8 mouse cellular contexts compared by ENCODE assay signal in the genomic region with DNA sequence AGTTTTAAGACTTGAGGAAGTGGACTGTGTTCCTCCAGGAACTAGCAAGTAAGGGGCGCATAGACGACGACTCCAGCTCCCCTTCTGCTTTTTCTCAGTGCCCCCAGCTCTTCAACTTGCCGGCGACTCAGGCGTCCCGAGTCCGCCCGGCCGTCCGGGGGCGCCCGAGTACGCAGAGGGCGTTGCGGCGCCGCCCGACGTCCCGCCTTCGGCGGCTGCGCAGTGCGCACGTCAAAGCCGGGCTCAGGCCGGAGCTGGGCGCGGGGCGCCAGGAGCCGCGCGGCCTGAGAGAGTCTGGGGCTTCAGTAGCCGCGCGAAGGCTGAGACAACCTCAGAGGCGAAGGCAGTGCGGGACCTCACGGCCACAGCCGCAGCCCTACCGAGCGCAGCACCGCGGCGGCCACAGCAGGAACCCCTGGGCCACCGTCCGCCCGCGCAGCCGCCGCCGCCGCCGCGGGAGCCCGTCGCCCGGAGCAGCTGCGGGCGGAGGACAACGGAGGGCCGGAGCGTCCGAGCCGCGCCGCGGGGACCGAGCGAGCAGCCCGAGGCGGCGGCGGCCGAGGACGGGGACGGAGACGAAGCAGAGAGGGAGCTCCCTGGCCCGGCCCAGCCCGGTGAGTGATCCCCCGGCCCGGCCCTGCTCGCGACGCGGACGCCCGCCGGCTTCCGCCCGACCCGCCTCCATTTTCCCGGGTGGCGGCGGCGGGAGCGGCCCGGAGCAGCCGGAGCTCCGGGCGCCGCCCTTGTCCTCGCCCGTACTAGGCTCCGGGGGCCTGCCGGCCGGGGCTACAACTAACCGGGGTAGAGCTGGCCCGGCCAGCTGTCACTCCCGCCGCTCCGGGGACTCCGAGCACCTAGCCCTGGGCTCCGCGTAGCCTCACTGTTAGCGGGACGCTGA. TPM values are rescaled to one million over a fixed set of nuclear protein-coding genes. Genes with fewer than 3 reads are reported as not detected.
DNase-seq lines count a peak whose midpoint lies in the region; ATAC-seq and TF ChIP-seq lines count a peak whose summit lies in the region.

TSS of gene Cab39 (plus strand) at position 234 of the 898 bp plus-strand sequence.

- H3K79me2 ChIP-seq in CH12.LX (replicated peaks; ENCODE audit: control insufficient read depth, extremely low read depth, insufficient read depth, poor library complexity, severe bottlenecking), result peaks cover 48% of the 10 kb centered on the region

- in situ Hi-C loops in CH12.LX (cut with MboI; ENCODE audit: low pct_ligation_motif_present, low pct_unique_long_range_greater_than_20kb, low sequenced_read_pairs), result loop anchor here (5.0 kb wide), 1 partner anchor 41 kb away; no protein-coding TSS in a partner anchor

- TF ChIP-seq POLR2A in CH12.LX (IDR thresholded peaks at IDR 0.05; ENCODE audit: low read depth, low read length), result peak; percentile 88
- TF ChIP-seq POLR2A in testis, adult 2 months (IDR thresholded peaks at IDR 0.05; ENCODE audit: control insufficient read depth, low read depth, low read length), result peak; percentile 90

- H3K4me1 ChIP-seq in CH12.LX (ENCODE audit: control insufficient read depth in 1 of 2, insufficient read depth in 2 of 2), result peaks cover 14 to 47% of the 10 kb centered on the region in 2 experiments
- peaks cover 15% of the 10 kb centered on the region for H3K4me1 ChIP-seq in forebrain, embryonic 12.5 days
- no peaks in the 10 kb centered on the region for H3K4me1 ChIP-seq in heart, postnatal 0 days (ENCODE audit: control insufficient read depth, insufficient read depth)
- peaks cover 10% of the 10 kb centered on the region for H3K4me1 ChIP-seq in liver, embryonic 16.5 days (ENCODE audit: control insufficient read depth, low read depth, low read length)
- H3K4me1 ChIP-seq in neural tube, embryonic 13.5 days (replicated peaks), result peaks cover 30% of the 10 kb centered on the region
- peaks cover 4% of the 10 kb centered on the region for H3K4me1 ChIP-seq in testis, adult 2 months (ENCODE audit: control insufficient read depth, insufficient read depth, low read length)

- H3K4me2 ChIP-seq in CH12.LX (ENCODE audit: insufficient read depth, low read depth, poor library complexity, severe bottlenecking), result peak within 1 kb of the TSS; percentile 33; the same call in 1 of the 2 replicates
- peak within 1 kb of the TSS; percentile 71 for H3K4me2 ChIP-seq in forebrain, embryonic 12.5 days
- H3K4me2 ChIP-seq in heart, postnatal 0 days (ENCODE audit: low read depth, low read length), result peak within 1 kb of the TSS; percentile 82
- H3K4me2 ChIP-seq in liver, embryonic 16.5 days (ENCODE audit: low read depth, low read length), result peak within 1 kb of the TSS; percentile 78
- H3K4me2 ChIP-seq in neural tube, embryonic 13.5 days, result peak within 1 kb of the TSS; percentile 83

- no peaks in the 10 kb centered on the region for H3K27me3 ChIP-seq in CH12.LX (replicated peaks)
- H3K27me3 ChIP-seq in forebrain, embryonic 12.5 days, result no peaks in the 10 kb centered on the region
- H3K27me3 ChIP-seq in heart, postnatal 0 days (ENCODE audit: control insufficient read depth, insufficient read depth, low read length), result no peaks in the 10 kb centered on the region
- H3K27me3 ChIP-seq in liver, embryonic 16.5 days (ENCODE audit: control insufficient read depth, insufficient read depth, low read depth, low read length), result no peaks in the 10 kb centered on the region
- no peaks in the 10 kb centered on the region for H3K27me3 ChIP-seq in neural tube, embryonic 13.5 days
- no peaks in the 10 kb centered on the region for H3K27me3 ChIP-seq in testis, adult 2 months (ENCODE audit: control insufficient read depth, insufficient read depth, low read length)

- peak within 1 kb of the TSS; percentile 82 to 95 (median 93) for H3K4me3 ChIP-seq in CH12.LX (replicated peaks in 1 of 3; ENCODE audit: low read depth in 2 of 3, low read length in 2 of 3, poor library complexity in 1 of 3)
- peak within 1 kb of the TSS; percentile 97 for H3K4me3 ChIP-seq in forebrain, embryonic 12.5 days (replicated peaks)
- peak within 1 kb of the TSS; percentile 100 for H3K4me3 ChIP-seq in heart, postnatal 0 days (ENCODE audit: low read depth, low read length)
- peak within 1 kb of the TSS; percentile 94 for H3K4me3 ChIP-seq in liver, embryonic 16.5 days (ENCODE audit: low read depth, low read length)
- H3K4me3 ChIP-seq in neural tube, embryonic 13.5 days, result peak within 1 kb of the TSS; percentile 98
- peak within 1 kb of the TSS; percentile 95 for H3K4me3 ChIP-seq in testis, adult 2 months (ENCODE audit: control insufficient read depth, low read depth, low read length)

- peak within 1 kb of the TSS; percentile 77 for H3K27ac ChIP-seq in CH12.LX (ENCODE audit: insufficient read depth, low read depth)
- peak within 1 kb of the TSS; percentile 97 for H3K27ac ChIP-seq in forebrain, embryonic 12.5 days
- peak within 1 kb of the TSS; percentile 99 for H3K27ac ChIP-seq in heart, postnatal 0 days (ENCODE audit: low read depth)
- peak within 1 kb of the TSS; percentile 88 for H3K27ac ChIP-seq in liver, embryonic 16.5 days (ENCODE audit: low read length)
- H3K27ac ChIP-seq in neural tube, embryonic 13.5 days (replicated peaks), result peak within 1 kb of the TSS; percentile 96
- H3K27ac ChIP-seq in testis, adult 2 months (ENCODE audit: control insufficient read depth, insufficient read depth, low read depth, low read length), result peak within 1 kb of the TSS; percentile 84

- dilution Hi-C loops in CH12.LX (cut with MboI; ENCODE audit: extremely low pct_ligation_motif_present, extremely low pct_unique_long_range_greater_than_20kb, low sequenced_read_pairs), result no loop called here

- peaks cover 4 to 21% of the 10 kb centered on the region in 2 experiments for H3K36me3 ChIP-seq in CH12.LX (replicated peaks in 1 of 2; ENCODE audit: control insufficient read depth in 1 of 2, insufficient read depth in 1 of 2, low read length in 1 of 2)
- no peaks in the 10 kb centered on the region for H3K36me3 ChIP-seq in forebrain, embryonic 12.5 days (replicated peaks)
- 0 out of 2 replicates have a peak, but pooled peaks cover 5% of the 10 kb centered on the region for H3K36me3 ChIP-seq in heart, postnatal 0 days (replicated peaks; ENCODE audit: control insufficient read depth, insufficient read depth, low read length)
- no peaks in the 10 kb centered on the region for H3K36me3 ChIP-seq in liver, embryonic 16.5 days (ENCODE audit: control insufficient read depth, insufficient read depth)
- peaks cover 4% of the 10 kb centered on the region; the same call in 1 of the 2 replicates for H3K36me3 ChIP-seq in neural tube, embryonic 13.5 days
- H3K36me3 ChIP-seq in testis, adult 2 months (ENCODE audit: control insufficient read depth, insufficient read depth, low read length), result no peaks in the 10 kb centered on the region

- WGBS in forebrain, embryonic 12.5 days, result under 1% methylated on average over 93 of the region's 118 CpGs
- under 1% methylated on average over 87 of the region's 118 CpGs for WGBS in heart, postnatal 0 days
- under 1% methylated on average over 112 of the region's 118 CpGs for WGBS in liver, embryonic 16.5 days (ENCODE audit: insufficient replicate concordance)
- under 1% methylated on average over 106 of the region's 118 CpGs for WGBS in neural tube, embryonic 13.5 days

- peak within 1 kb of the TSS; percentile 88 for H3K9ac ChIP-seq in CH12.LX (ENCODE audit: insufficient read depth, low read depth)
- peak within 1 kb of the TSS; percentile 97 for H3K9ac ChIP-seq in forebrain, embryonic 12.5 days
- peak within 1 kb of the TSS; percentile 100 for H3K9ac ChIP-seq in heart, postnatal 0 days (replicated peaks; ENCODE audit: low read depth, low read length)
- H3K9ac ChIP-seq in liver, embryonic 16.5 days (ENCODE audit: low read depth, low read length), result peak within 1 kb of the TSS; percentile 91
- peak within 1 kb of the TSS; percentile 98 for H3K9ac ChIP-seq in neural tube, embryonic 13.5 days

- ATAC-seq in forebrain, embryonic 12.5 days (ENCODE audit: low FRiP score), result peak; percentile 94
- ATAC-seq in heart, postnatal 0 days (ENCODE audit: insufficient read depth, low read depth), result peak; percentile 95
- peak; percentile 87 for ATAC-seq in liver, embryonic 16.5 days (ENCODE audit: low read depth)
- peak; percentile 96 for ATAC-seq in neural tube, embryonic 13.5 days (ENCODE audit: low read depth)

- DNase-seq in CH12.LX (ENCODE audit: extremely low read depth), result peak; percentile 77
- peak; percentile 77 for DNase-seq in c-Kit-positive CD71-positive TER-119-negative erythroid progenitor cells, embryonic 14.5 days (ENCODE audit: low read depth)
- DNase-seq in heart, postnatal 0 days (ENCODE audit: low spot score), result peak; percentile 76
- DNase-seq in kidney, postnatal 4 days, result peak; percentile 93 to 95

- H3K9me3 ChIP-seq in CH12.LX (replicated peaks; ENCODE audit: low read length), result no peaks in the 10 kb centered on the region
- H3K9me3 ChIP-seq in forebrain, embryonic 12.5 days, result no peaks in the 10 kb centered on the region
- H3K9me3 ChIP-seq in heart, postnatal 0 days (replicated peaks; ENCODE audit: control insufficient read depth, low read length), result no peaks in the 10 kb centered on the region
- H3K9me3 ChIP-seq in liver, embryonic 16.5 days (replicated peaks; ENCODE audit: control insufficient read depth, low read length), result no peaks in the 10 kb centered on the region
- no peaks in the 10 kb centered on the region for H3K9me3 ChIP-seq in neural tube, embryonic 13.5 days

- peak in 1 of 2 experiments; percentile 80; a peak in 2 of 4 replicates for TF ChIP-seq CTCF in CH12.LX (conservative IDR thresholded peaks at IDR 0.05 in 1 of 2, IDR thresholded peaks at IDR 0.05 in 1 of 2; ENCODE audit: low read depth in 2 of 2, low read length in 2 of 2)
- peak; percentile 65 for TF ChIP-seq CTCF in heart, postnatal 0 days (IDR thresholded peaks at IDR 0.05; ENCODE audit: low read depth)
- 0 out of 2 replicates have a peak, but pooled peaks have one; percentile 32 for TF ChIP-seq CTCF in testis, adult 2 months (IDR thresholded peaks at IDR 0.05; ENCODE audit: control insufficient read depth, insufficient read depth, insufficient replicate concordance, low read depth, low read length)

- peak; percentile 18 for TF ChIP-seq RAD21 in CH12.LX (IDR thresholded peaks at IDR 0.05; ENCODE audit: low read depth, low read length)

- TF ChIP-seq EP300 in CH12.LX (IDR thresholded peaks at IDR 0.05; ENCODE audit: low read length), result no peak
- TF ChIP-seq EP300 in heart, postnatal 0 days (IDR thresholded peaks at IDR 0.05; ENCODE audit: low read depth), result no peak

TF ChIP-seq in CH12.LX, 34 proteins besides CTCF, POLR2A, EP300 and RAD21 (continues in another document):
- no peak for TF ChIP-seq PAX5 (IDR thresholded peaks at IDR 0.05; ENCODE audit: low read length)

RNA-seq across cellular contexts. Expression of gene Cab39, which starts in this region (rescaled TPM):
- 90.2 and 101 TPM in 2 replicates for total RNA-seq in CH12.LX (2012; rRNA removed)
- total RNA-seq in CH12.LX (2014; rRNA removed), result 239 and 263 TPM in 2 replicates
- polyA plus RNA-seq in CH12.LX (2012; ENCODE audit: insufficient read length, low read depth), result 98.4 and 111 TPM in 2 replicates
- 68.3 and 69.7 TPM in 2 replicates for polyA plus RNA-seq in forebrain, embryonic 12.5 days (2016; fragmentation: Nextera tagmentation; extraction: Ambion mirVana)
- total RNA-seq in heart, postnatal 0 days (2014; rRNA removed; ENCODE audit: low replicate concordance), result 102 and 138 TPM in 2 replicates
- polyA plus RNA-seq in heart, postnatal 0 days (2015; fragmentation: Nextera tagmentation; extraction: Ambion mirVana), result 20.0 and 21.3 TPM in 2 replicates
- polyA plus RNA-seq in liver, embryonic 16.5 days (2015; fragmentation: Nextera tagmentation; extraction: Ambion mirVana), result 10.1 and 11.2 TPM in 2 replicates
- 53.9 and 56.4 TPM in 2 replicates for polyA plus RNA-seq in neural tube, embryonic 13.5 days (2015; fragmentation: Nextera tagmentation; extraction: Ambion mirVana)
- 38.6 and 41.4 TPM in 2 replicates for polyA plus RNA-seq in testis, adult 2 months (2012; rRNA removed)

Comparison
In these comparisons a context has a peak if more than half of its experiments do, and no peak if none do; other contexts are left out.
1. Peak in every context shown above with its lines: DNase-seq, ATAC-seq, H3K4me3 ChIP-seq and H3K27ac ChIP-seq.
2. H3K4me2 ChIP-seq: peak in every context shown above with its lines; median percentile 83 in neural tube, embryonic 13.5 days; 82 in heart, postnatal 0 days; 78 in liver, embryonic 16.5 days; 71 in forebrain, embryonic 12.5 days; 33 in CH12.LX.